Mouse (Mus musculus): Measurements from ENCODE around the gene Slc9a3r2.

Slc9a3r2 gene

DNA sequence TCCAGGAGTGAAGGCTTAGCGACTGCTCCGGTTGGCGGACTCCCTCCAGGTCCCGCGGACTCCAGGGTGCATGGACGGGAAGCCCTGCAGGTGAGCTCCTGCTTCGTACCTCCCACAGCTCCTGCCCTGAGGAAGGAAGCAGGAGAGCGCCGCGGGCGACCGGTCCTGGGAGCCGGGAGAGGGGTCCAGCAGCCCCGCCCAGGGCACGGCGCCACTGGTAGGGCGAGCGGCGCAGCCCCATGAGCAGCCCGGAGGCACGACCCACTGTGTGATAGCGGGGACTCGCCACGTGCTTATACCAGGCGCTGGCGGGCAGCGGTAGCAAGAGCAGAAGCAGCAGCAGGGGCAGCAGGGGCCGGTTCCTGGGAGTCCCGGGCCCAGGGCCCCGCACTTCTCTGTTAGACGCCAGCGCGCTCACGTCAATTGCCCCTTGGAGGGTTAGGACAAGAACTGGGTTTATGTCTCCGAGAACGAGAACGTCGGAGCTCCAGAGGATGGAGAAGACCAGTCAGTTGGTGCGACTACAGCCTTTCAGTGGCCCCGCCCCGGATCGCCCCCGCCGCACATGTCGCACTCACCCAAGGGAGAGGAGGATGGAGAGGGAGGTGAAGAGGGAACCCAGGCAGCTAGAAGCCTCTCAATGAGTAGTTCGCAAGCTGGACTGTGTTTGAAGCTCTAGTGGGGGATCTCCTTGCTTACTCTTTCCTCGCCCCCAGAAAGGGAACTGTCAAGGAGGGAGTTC is 8.1 kb upstream of the Slc9a3r2 start, which contains the start of gene Npw:
Gene Npw, minus strand, starts transcription at position 441 of the 742 bp plus-strand sequence.
- DNase-seq, result peak; percentile 57

- DNase-seq, result no peak
These were observed 4.8 kb upstream of the Slc9a3r2 start for GRCm38 (mm10) chr17:24654969-24655368.

- DNase-seq, result peak; percentile 92
These were observed 4.0 kb upstream of the Slc9a3r2 start for GRCm38 (mm10) chr17:24653967-24654710.

DNA sequence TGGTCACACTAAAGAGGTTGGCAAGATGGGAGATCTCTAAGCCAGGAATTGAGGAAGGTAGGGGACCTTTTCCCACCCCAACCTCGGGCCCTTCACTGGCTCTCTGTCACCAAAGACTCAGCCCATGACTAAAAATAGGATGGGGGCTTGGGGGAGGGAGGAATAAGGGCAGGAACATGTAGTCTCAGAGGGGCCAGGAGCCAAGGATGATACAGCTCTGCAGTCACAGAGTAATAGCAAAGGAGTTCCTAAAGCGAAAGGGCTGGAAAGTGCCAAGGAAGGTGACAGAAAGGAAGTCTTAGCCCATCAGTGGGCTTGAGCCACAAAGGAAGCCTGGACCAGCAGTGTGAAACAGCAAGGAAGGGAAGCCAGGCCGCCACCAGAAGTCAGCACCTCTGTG is 1.7 kb upstream of the Slc9a3r2 start:
- DNase-seq, result no peak

GRCm38 (mm10) chr17:24650766-24651165 is 639 bp upstream of the Slc9a3r2 start:
- DNase-seq, result no peak

- peak; percentile 62 for DNase-seq
These were observed 502 bp downstream of the Slc9a3r2 start for GRCm38 (mm10) chr17:24649581-24650069.

- DNase-seq, result no peak
These were observed 1.3 kb downstream of the Slc9a3r2 start for GRCm38 (mm10) chr17:24648731-24649377.

DNA sequence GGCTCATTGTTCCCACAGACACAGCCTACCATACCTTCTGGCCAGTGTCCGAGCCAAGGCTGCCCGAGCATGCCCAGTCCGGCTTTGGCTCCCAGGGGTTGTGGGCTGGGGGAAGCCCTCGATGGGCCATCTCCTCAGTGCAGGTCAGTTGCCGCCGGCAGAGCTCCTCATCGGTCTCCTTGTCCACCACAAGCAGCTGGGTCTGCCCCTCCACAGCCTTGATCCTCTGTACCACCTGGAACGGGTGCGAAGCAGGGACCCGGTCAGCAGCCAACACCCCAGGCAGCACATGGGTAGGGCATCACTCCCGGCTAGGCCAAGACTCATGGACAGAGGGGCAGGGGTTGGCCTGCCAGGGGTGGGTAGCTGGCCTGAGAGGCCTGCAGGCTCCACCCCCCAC is 2.6 kb downstream of the Slc9a3r2 start:
- DNase-seq, result no peak

DNA sequence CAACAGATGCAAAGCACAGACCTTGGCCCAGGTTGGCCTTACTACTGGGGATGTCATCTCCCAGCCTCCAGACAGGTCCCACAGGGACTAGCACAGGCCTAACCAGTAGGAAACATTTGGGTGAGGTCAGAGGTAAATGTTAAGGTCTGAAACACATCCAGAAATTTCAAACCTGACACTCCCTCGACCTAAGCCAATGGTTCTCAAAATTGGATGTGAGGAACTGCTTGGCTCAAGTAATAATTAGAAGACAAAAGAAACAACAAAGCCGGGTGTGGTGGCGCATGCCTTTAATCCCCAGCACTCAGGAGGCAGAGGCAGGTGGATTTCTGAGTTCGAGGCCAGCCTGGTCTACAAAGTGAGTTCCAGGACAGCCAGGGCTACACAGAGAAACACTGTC is 3.7 kb downstream of the Slc9a3r2 start:
- no peak for DNase-seq

DNA sequence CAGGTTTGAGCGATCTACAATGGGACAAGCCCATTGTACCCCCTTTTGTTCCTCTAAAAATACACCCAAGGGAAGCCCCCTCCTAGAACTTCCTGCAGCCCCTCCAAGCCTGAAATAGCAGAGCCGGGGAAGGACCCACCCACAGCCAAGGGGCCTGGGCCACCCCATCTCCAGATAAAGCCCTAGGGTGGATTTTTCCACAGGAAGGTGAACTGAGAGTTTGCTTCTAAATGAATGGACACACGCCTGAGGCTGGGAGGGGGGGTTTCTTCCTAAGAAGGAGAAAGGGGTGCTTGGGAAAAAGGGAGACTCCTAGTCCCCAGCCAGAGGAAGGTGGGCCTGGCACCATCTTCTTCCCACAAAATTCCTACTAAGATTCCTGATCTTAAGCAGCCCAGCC is 4.2 kb downstream of the Slc9a3r2 start:
- DNase-seq, result no peak

DNA sequence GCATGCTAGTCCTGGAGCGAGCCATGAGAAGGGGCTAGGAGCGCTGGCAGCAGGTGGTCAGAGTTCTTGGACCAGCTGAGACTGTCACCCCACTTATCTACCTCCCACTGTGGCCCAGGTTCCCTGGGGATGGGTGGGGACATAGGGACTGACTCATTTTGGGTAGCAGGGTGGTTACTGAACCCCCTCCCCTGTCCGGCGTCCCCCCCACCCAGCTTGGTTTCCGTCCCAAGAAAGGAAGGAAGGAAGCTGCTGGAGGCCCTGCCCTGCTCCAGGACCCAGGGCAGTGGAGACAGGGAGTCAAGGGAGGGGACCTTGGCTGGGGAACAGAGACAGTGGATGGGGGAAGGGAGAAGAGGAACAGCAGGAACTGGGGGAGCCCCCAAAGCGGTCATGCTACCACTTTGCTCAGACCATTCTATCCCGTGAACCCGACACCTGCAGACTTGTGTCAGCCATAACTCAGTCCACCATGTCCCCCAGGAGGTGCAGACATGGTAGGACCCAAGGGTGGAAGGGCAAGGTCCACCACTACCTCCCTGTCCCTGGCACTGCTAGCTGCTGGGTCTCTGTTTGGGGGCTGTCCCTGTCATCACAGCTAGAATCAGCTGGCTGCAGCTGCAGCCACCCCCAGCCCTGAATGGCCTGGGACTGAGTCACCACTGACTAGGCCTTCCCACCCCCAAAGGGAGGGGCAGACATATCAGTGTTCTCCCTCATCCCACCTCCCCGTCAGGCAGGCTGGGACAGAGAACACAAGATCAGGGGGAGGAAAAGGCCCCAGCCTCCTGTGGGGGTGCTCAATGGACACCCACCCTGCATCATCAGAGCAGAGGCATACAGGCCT is 5.0 kb downstream of the Slc9a3r2 start:
- no peak for DNase-seq

DNA sequence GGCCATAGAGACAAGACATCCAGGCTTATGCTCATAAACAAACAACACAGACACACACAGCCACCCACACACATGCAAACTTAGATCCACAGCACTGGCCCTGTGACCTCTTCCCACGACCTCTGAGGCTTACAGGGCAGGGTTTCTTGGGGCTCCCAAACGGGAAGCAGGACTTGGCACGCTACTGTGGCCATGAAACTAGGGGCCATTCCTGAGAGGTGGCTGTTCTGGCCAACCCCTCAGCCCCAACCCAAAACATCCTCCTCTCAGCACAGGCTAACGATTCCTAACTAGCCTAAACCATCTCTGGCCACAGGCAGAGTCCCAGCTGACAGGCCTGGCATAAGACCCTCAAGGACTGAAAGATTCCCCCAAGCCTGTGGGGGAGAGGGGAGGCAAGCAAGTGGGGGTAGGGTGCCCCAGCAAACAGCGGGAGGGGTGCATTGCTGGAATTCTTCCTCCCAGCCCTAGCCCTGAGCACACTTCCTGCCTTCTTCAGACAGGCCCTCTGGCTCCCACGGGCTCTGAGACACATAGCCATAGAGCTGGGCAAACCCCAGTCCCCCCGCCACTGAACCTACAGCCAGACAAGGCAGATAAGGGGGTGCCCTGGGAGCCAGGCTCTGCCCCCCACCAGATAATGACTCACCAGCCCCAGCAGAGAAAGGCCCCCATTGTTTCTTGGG is 6.0 kb downstream of the Slc9a3r2 start:
- peak; percentile 40 for DNase-seq

GRCm38 (mm10) chr17:24642791-24643343 is 7.3 kb downstream of the Slc9a3r2 start:
- no peak for DNase-seq

DNA sequence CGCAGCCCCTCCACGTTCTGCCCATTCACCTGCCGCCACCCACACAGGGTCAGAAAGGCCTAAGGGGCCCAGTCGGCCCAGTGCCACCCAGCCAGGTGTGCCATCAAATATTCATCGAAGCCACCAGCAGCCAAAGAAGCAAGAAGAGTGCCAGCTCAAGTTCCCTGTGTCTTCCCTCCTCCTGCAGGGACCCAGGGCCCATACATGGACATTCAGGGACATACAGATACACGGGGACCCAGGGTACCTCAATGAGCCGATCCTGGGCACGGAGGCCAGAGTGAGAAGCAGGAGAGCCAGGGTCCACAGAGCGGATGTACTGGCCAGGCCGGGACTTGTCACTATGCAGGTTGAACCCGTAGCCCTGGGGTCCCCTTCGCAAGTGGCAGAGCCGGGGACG is 8.2 kb downstream of the Slc9a3r2 start:
- DNase-seq, result no peak

DNA sequence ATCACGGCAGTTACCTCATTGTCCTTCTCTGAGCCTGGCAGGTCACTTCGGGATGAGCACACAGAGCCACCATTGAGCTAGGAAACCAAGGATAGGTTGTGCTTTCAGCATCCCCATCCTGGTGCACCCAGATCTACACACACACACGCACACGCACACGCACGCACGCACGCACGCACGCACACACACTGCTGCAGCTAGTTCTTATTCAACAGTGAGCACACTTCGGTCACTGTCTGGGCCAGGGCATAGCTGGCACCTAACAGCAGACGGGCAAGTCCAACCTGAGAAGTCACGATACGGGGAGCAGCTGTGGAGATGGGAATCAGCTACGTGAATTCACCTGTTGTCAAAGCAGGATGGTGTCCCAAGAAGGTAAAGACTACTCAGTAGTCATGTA is 9.5 kb downstream of the Slc9a3r2 start:
- no peak for DNase-seq

DNA sequence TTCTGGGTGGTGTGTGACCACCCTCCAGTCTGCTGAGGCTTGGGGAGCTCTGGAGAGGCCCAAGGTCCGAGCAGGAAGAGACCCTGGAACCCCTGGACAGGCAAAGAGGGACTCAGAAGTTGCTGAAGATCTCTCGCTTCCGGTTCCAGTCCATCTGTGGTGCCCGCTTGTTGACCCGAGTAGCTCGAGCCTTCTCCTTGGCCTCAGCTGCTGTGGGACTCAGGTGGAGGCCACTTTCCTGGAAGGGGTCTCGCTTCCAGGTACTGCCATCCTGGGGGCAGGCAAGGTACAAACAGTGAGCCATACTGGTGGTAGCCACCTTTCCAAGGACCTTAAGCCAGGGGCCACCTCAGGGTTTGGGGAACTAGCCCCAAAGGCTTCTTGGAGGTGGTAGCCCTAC is 10.0 kb downstream of the Slc9a3r2 start:
- DNase-seq, result no peak

GRCm38 (mm10) chr17:24639571-24639988 is 10.5 kb downstream of the Slc9a3r2 start:
- peak; percentile 77 for DNase-seq

- no peak for DNase-seq
These were observed 11.3 kb downstream of the Slc9a3r2 start for GRCm38 (mm10) chr17:24638840-24639239.

- DNase-seq, result no peak
These were observed 11.9 kb downstream of the Slc9a3r2 start for GRCm38 (mm10) chr17:24638214-24638613.

DNA sequence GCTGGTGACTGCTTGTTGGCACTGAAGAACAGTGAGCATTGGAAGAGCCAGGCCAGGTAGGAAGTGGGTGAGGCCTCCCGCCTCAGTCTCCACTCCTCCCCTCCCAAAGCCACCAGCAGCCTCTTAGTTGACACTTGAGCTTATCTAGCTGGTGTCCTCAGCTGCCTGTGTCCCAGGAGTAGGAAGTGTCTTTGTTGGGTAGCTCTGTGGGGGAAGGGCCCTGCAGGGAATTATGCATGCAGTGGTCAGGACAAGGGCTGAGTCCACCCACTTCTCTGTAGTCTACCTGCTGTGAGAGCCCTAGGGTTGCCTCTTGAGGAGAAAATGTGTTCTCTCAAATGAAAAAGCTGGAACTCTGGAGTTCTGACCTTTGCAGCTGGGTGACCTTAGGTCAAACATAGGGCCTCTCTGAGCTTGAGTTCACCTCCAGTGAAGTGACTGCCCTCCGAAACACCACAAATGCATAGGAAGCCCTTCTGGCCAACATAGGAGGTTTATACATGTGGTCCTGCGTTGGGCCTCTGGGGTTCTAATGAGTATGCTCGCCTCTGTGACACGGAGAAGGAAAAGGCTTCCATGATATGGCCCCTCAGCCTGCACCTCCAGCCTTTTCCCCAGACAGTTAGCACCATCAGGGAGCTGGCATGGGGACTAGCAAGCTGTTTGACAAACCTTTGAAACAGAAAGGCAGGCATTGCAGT is 13.2 kb downstream of the Slc9a3r2 start:
- DNase-seq, result no peak

DNA sequence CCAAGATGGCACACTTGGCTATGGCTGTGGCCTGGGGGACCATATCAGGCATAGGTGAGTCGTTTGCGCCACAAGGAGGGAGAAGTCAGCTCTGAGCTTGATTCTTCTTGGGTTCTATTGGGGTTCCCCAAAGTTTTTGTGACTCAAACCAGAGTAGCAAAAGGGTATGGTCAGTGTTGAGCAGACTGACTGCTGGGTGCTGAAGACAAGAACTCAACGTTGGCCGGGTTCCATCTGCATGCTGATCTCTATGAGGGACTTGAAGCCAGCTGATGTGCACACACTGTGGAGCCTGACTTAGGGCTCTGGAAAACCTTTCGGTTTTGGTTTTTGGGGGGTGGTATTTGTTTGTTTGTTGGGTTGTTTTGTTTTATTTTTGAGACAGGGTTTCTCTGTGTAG is 14.4 kb downstream of the Slc9a3r2 start:
- DNase-seq, result no peak
